Mouse (Mus musculus) liver, embryonic 15.5 days (tissue): ENCODE results near the gene Ephx3. TPM values are rescaled to one million over a fixed set of nuclear protein-coding genes. Genes with fewer than 3 reads are reported as not detected.

Experiments
- ATAC-seq: fragments of 200-750 bp; cut with Nextera tagmentation; 2 replicates; pipeline ENCODE4 v1.8.0; 2017; ENCODE audit warnings: moderate number of reproducible peaks, mild to moderate bottlenecking, moderate library complexity; ENCODE audit not compliant: insufficient read depth
- H3K27ac ChIP-seq: fragments of 300-500 bp; sonication (generic); replicated peaks from 2 replicates; pipeline ENCODE4 v1.5.1; 2015; ENCODE audit warnings: mild to moderate bottlenecking, inconsistent platforms
- H3K27me3 ChIP-seq: fragments of 300-500 bp; sonication (generic); 2 replicates; pipeline ENCODE4 v1.6.1; 2015; ENCODE audit warnings: mild to moderate bottlenecking, inconsistent platforms
- H3K36me3 ChIP-seq: fragments of 300-500 bp; sonication (generic); replicated peaks from 2 replicates; pipeline ENCODE4 v1.6.1; 2015; ENCODE audit warnings: moderate library complexity, mild to moderate bottlenecking, inconsistent platforms
- H3K4me1 ChIP-seq: fragments of 300-500 bp; sonication (generic); replicated peaks from 2 replicates; pipeline ENCODE4 v1.6.1; 2015; ENCODE audit warnings: inconsistent platforms
- H3K4me2 ChIP-seq: fragments of 300-500 bp; sonication (generic); 2 replicates; pipeline ENCODE4 v1.6.1; 2015; ENCODE audit warnings: moderate library complexity, mild to moderate bottlenecking, inconsistent platforms
- H3K4me3 ChIP-seq: fragments of 300-500 bp; sonication (generic); replicated peaks from 2 replicates; pipeline ENCODE4 v1.5.1; 2015; ENCODE audit warnings: mild to moderate bottlenecking, inconsistent platforms
- H3K9ac ChIP-seq: fragments of 300-500 bp; sonication (generic); 2 replicates; pipeline ENCODE4 v1.6.1; 2015; ENCODE audit warnings: moderate library complexity, mild to moderate bottlenecking, inconsistent platforms
- H3K9me3 ChIP-seq: fragments of 300-500 bp; sonication (generic); replicated peaks from 2 replicates; pipeline ENCODE4 v1.6.1; 2016; ENCODE audit warnings: inconsistent platforms
- WGBS: fragments of 180-500 bp; shearing (Covaris S2); methylation state at CpG from one replicate; pipeline ENCODE4 v1.1.7; 2015; ENCODE audit warnings: mixed read lengths; ENCODE audit not compliant: insufficient replicate concordance; 5-methylcytosine and 5-hydroxymethylcytosine counted together
- polyA plus RNA-seq: library from polyadenylated mRNA; unstranded; fragments of >200 nt; fragmentation: Nextera tagmentation; extraction: Ambion mirVana; gene quantifications from 2 replicates; pipeline ENCODE4 v1.2.1, GENCODE M21; 2015

The Ephx3 gene
- polyA plus RNA-seq, 1 experiment from 2014 or later: 0.05 TPM

GRCm38 (mm10) chr17:32158841-32159240 is 30.5 kb downstream of the Ephx3 start:
- H3K36me3 ChIP-seq: no peaks in the 10 kb centered on the region
- H3K9me3 ChIP-seq: no peaks in the 10 kb centered on the region
- H3K4me2 ChIP-seq: no peak overlapping the region
- ATAC-seq: no peak
- 35% methylated on average over 13 of the region's 13 CpGs for WGBS
- H3K27me3 ChIP-seq: peaks cover 55% of the 10 kb centered on the region
- H3K27ac ChIP-seq: no peak overlapping the region
- H3K9ac ChIP-seq: no peak overlapping the region
- H3K4me3 ChIP-seq: no peak overlapping the region
- peaks cover 9% of the 10 kb centered on the region for H3K4me1 ChIP-seq

- H3K27me3 ChIP-seq: 0 out of 2 replicates have a peak, but pooled peaks cover 7% of the 10 kb centered on the region
- no peak overlapping the region for H3K4me2 ChIP-seq
- ATAC-seq: no peak
- peaks cover 8% of the 10 kb centered on the region for H3K4me1 ChIP-seq
- H3K4me3 ChIP-seq: no peak overlapping the region
- H3K9me3 ChIP-seq: no peaks in the 10 kb centered on the region
- no peak overlapping the region for H3K27ac ChIP-seq
- H3K36me3 ChIP-seq: no peaks in the 10 kb centered on the region
- WGBS: 76% methylated on average over 8 of the region's 8 CpGs
- no peak overlapping the region for H3K9ac ChIP-seq
Measured at GRCm38 (mm10) chr17:32146718-32147117, 42.6 kb downstream of the Ephx3 start.

GRCm38 (mm10) chr17:32142907-32143854 is 46.2 kb downstream of the Ephx3 start:
- no peak overlapping the region for H3K9ac ChIP-seq
- peak overlapping the region; percentile 75 for H3K4me2 ChIP-seq
- WGBS: 18% methylated on average over 39 of the region's 39 CpGs
- no peaks in the 10 kb centered on the region for H3K36me3 ChIP-seq
- peak; percentile 67 for ATAC-seq
- no peaks in the 10 kb centered on the region for H3K9me3 ChIP-seq
- peaks cover 8% of the 10 kb centered on the region for H3K4me1 ChIP-seq
- no peak overlapping the region for H3K27ac ChIP-seq
- peak overlapping the region; percentile 40 for H3K4me3 ChIP-seq
- H3K27me3 ChIP-seq: peaks cover 10% of the 10 kb centered on the region; the same call in 1 of the 2 replicates

GRCm38 (mm10) chr17:32142234-32142633 is 47.1 kb downstream of the Ephx3 start:
- no peaks in the 10 kb centered on the region for H3K9me3 ChIP-seq
- no peak for ATAC-seq
- H3K4me2 ChIP-seq: no peak overlapping the region
- H3K36me3 ChIP-seq: no peaks in the 10 kb centered on the region
- no peak overlapping the region for H3K27ac ChIP-seq
- H3K9ac ChIP-seq: no peak overlapping the region
- peaks cover 8% of the 10 kb centered on the region for H3K4me1 ChIP-seq
- peaks cover 14% of the 10 kb centered on the region; the same call in 1 of the 2 replicates for H3K27me3 ChIP-seq
- 74% methylated on average over 1 of the region's 1 CpGs for WGBS
- no peak overlapping the region for H3K4me3 ChIP-seq

Other genes starting within 250 kb of the Ephx3 start
- 17.4 and 19.7 TPM in 2 replicates for gene Rrp1b, start 153.4 kb downstream of the Ephx3 start, polyA plus RNA-seq
- 0.12 and 0.21 TPM in 2 replicates for gene Hsf2bp, start 153.2 kb downstream of the Ephx3 start, polyA plus RNA-seq
- 0.50 and 0.60 TPM in 2 replicates for gene Notch3, start 22.7 kb downstream of the Ephx3 start, polyA plus RNA-seq
- 31.5 and 34.7 TPM in 2 replicates for gene Brd4, start 95.2 kb upstream of the Ephx3 start, polyA plus RNA-seq
- gene Akap8, start 131.7 kb upstream of the Ephx3 start, polyA plus RNA-seq: 29.1 and 32.3 TPM in 2 replicates
- 36.1 and 39.1 TPM in 2 replicates for gene Akap8l, start 161.1 kb upstream of the Ephx3 start, polyA plus RNA-seq
- 6.2 and 6.7 TPM in 2 replicates for gene Wiz, start 199.9 kb upstream of the Ephx3 start, polyA plus RNA-seq
- 2.4 and 4.0 TPM in 2 replicates for gene Rasal3, start 214.0 kb upstream of the Ephx3 start, polyA plus RNA-seq
- gene Pglyrp2, start 234.6 kb upstream of the Ephx3 start, polyA plus RNA-seq: 7.2 and 9.2 TPM in 2 replicates